Mouse (Mus musculus): ENCODE measurements around the gene Foxp2.

Foxp2 gene

GRCm38 (mm10) chr6:15370281-15370680 is 469.1 kb downstream of the Foxp2 start:
- no peak for DNase-seq (ENCODE audit: low spot score in 2 of 2)

GRCm38 (mm10) chr6:15370827-15371226 is 469.7 kb downstream of the Foxp2 start:
- no peak for DNase-seq (ENCODE audit: low spot score in 2 of 2)

DNA sequence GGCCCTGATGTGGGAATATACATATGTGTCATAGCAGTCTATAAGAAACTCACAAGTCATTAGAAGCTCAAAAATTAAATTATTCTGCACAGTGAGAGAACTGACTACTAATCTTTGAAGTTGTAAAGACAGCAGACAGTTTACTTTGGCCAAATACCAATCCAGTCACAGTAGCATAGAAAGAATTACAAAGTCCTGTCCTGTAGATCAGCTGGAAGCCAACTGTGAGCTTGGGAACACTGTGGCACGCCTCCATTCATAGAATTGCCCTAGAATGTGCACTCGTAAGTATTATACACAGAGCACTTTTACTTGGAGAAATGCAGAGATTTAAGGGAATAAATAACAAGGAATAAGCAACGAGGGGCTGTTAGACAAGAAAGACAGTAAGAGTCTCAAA is 472.5 kb downstream of the Foxp2 start:
- DNase-seq (ENCODE audit: low spot score in 2 of 2): no peak

GRCm38 (mm10) chr6:15378261-15378660 is 477.1 kb downstream of the Foxp2 start:
- DNase-seq (ENCODE audit: low spot score in 2 of 2): no peak

GRCm38 (mm10) chr6:15396462-15396861 is 495.3 kb downstream of the Foxp2 start:
- no peak for DNase-seq (ENCODE audit: low spot score in 2 of 2)

DNA sequence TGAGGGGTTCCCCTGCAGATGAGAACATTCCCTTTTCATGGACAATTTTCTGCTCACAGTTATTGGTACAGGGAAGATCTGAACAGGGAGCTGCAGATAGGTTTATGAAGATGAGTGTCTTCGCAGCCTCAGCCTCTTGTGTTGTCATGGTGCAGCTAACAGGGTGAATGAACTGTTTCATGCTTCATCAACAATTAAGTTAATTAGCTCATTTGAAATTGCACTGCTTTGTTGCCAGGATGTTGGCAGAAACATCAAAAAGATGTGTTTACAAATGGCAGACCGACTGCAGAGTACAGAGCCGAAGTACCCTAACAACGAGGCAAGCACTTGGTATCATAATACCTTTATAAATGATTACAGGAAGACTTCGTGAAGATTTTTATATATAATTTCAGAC is 496.3 kb downstream of the Foxp2 start:
- no peak for DNase-seq (ENCODE audit: low spot score in 2 of 2)

DNA sequence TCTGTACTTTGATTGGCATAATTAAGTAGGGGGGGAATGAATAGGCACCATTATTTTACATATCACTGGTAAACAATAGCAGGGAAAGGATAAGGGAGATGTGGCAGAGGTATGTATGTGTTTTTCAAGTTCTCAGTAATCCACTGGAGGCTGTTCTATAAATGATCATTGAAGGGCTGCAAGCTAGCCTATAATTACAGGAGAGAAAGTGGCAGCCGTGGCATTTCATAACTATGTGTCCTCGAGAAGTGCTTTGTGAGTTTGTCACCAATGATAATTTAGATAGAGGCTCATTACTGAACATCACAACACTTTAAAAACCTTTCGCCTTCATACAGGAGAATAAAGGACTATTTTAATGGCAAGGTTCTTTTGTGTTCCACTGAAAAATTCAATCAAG is 500.0 kb downstream of the Foxp2 start:
- no peak for DNase-seq (ENCODE audit: low spot score in 2 of 2)

GRCm38 (mm10) chr6:15402026-15402425 is 500.9 kb downstream of the Foxp2 start:
- DNase-seq (ENCODE audit: low spot score in 2 of 2): no peak

DNA sequence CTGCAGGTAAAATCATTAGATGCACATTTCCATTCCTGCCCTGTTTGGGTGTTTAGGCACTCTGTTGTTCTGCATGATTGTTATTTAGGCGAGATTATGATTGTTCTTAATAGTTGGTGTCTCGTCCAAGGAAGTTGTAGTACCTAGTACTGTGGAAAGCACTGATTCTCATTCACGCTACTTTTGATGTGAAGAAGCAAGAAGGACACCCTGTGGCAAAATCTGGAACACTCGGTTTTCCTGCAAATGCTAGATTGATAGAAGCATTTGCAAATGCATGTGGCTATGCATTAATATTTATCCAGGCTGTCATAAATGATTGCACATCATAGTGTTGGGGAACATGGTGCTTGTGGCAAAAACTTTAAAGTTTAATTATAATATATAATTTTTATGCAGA is 514.0 kb downstream of the Foxp2 start:
- DNase-seq (ENCODE audit: low spot score in 2 of 2): no peak

DNA sequence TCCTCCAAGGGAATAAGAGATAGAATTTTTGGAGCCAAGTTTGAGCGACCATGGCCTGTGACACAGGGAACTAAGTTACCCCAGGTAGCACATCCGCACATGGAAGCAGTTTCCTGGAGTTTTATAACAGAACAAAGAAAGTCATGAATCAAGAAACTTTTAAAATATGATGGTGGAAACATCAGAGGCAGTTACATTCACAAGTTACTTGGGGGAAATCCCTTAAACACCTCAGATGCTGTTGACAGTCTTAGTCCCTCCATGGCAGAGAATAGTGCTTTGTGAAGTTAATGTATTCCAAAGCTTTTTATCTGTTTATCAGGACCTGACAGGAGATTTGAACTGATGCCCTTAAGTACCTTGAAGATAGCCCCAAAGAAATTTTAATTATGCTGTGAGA is 558.6 kb downstream of the Foxp2 start:
- DNase-seq (ENCODE audit: low spot score in 2 of 2): no peak

DNA sequence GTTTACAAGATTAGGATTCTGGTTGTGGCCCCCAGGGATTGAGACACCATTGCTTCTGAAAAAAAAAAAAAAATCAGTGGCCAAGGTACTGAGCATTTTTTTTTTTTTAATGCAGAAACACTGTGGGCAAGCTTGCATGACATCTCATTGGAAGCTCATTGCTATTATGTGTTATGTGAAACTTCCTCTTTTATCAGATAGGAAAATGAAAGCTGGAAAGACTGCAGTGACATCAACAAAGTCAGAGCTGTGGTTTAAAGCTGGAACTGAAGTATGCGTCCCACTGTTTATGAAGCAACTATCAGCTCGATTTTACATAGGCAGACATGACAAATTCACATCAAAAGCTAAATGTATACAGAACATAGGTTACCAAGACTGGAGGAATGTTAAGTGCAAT is 562.2 kb downstream of the Foxp2 start:
- DNase-seq (ENCODE audit: low spot score in 2 of 2): no peak

- no peak for DNase-seq (ENCODE audit: low spot score in 2 of 2)
Observed at GRCm38 (mm10) chr6:15465471-15465870, 564.3 kb downstream of the Foxp2 start.

DNA sequence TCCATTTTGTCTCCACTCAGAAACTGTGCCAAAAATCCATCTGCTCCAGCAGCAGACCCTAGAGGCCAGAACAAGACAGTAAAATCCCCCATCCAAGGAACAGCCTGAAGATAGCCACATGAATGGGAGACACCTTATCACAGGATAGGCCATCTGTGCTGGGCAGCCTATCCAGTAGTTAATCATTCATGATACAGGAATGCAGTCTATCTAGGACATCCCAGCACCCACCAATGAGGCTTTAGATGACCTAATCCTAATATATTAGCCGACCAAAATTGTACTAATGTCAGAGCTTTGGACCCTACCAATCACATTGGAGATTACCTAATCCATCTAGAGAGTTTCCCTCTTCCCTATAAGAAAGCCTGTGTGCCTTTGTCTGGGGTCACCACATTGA is 565.5 kb downstream of the Foxp2 start:
- no peak for DNase-seq (ENCODE audit: low spot score in 2 of 2)

GRCm38 (mm10) chr6:15486909-15487308 is 585.8 kb downstream of the Foxp2 start:
- DNase-seq (ENCODE audit: low spot score in 2 of 2): no peak
